Mouse (Mus musculus) Patski (cell line): ENCODE data around the gene Olfr1359. TPM values are rescaled to one million over a fixed set of nuclear protein-coding genes. Genes with fewer than 3 reads are reported as not detected.
A peak's percentile ranks its signal among the peaks of the same experiment; 100 is the strongest.
"Not testable (repeated sequence)": the region's sequence is repeated elsewhere in the genome, so short reads cannot be mapped to it uniquely, and the experiment has no call there.

Experiments
- ATAC-seq: fragments of 100-300 bp; one replicate; pipeline ENCODE4 v1.8.0; 2021
- CTCF ChIA-PET: fragments of 350-600 bp; sonication (Branson Sonifier 250); formaldehyde crosslinking; loops from one replicate; lab custom pipeline; 2022; ENCODE audit warnings: inconsistent platforms; lab: Charles Lee
- POLR2A ChIA-PET: fragments of 350-600 bp; sonication (Branson Sonifier 250); formaldehyde crosslinking; loops from one replicate; lab custom pipeline; 2022; ENCODE audit warnings: antibody characterized with exemption, inconsistent platforms; lab: Charles Lee
- DNase-seq: peaks from one replicate; pipeline ENCODE4 v3.0.0-alpha.2; 2011; ENCODE audit warnings: low read depth, low spot score
- H3K27me3 ChIP-seq: fragments of 371-371 bp; one replicate; pipeline ENCODE4 v1.5.1; 2021
- CTCF ChIP-seq: fragments of 100-300 bp; IDR thresholded peaks from one replicate; pipeline ENCODE4 v1.5.1; 2021
- in situ Hi-C: fragments of 300-500 bp; cut with MboI; formaldehyde crosslinking; loops from 3 replicates; pipeline ENCODE4 v1.11.1; 2018; ENCODE audit warnings: low pct_unique_long_range_greater_than_20kb, mixed read lengths
- polyA plus RNA-seq: library from polyadenylated mRNA; unstranded; gene quantifications from one replicate; pipeline ENCODE4 v1.2.3, GENCODE M21; 2021

Gene Olfr1359
- polyA plus RNA-seq, 1 experiment from 2014 or later = not detected

GRCm38 (mm10) chr13:21751827-21752226 lies 53.9 kb downstream of the Olfr1359 start:
- no peak for DNase-seq
- in situ Hi-C loops = no loop called here
- POLR2A ChIA-PET = interaction anchor here (0.6 to 2.2 kb wide), 2 partner anchors 28 to 291 kb away, joined by 4 to 8 read pairs; partner anchors contain the start of genes Hist1h1b and Hist1h2ag

GRCm38 (mm10) chr13:21752356-21752755 lies 54.4 kb downstream of the Olfr1359 start:
- TF ChIP-seq CTCF = no peak
- POLR2A ChIA-PET = interaction anchor here (0.6 to 2.2 kb wide), 2 partner anchors 28 to 290 kb away, joined by 4 to 8 read pairs; partner anchors contain the start of genes Hist1h1b and Hist1h2ag
- DNase-seq (no peak), ATAC-seq (no peak)
- H3K27me3 ChIP-seq = no peaks in the 10 kb centered on the region
- in situ Hi-C loops = no loop called here
- CTCF ChIA-PET = interaction anchor here (0.7 to 1.5 kb wide), 2 partner anchors 12 to 32 kb away, joined by 4 to 5 read pairs; no protein-coding TSS in a partner anchor

More at GRCm38 (mm10) chr13:21751827-21752226, 53.9 kb downstream of the Olfr1359 start:
- ATAC-seq = no peak
- CTCF ChIA-PET = interaction anchor here (0.7 to 1.5 kb wide), 2 partner anchors 11 to 32 kb away, joined by 4 to 5 read pairs; no protein-coding TSS in a partner anchor
- no peak for TF ChIP-seq CTCF
- no peaks in the 10 kb centered on the region for H3K27me3 ChIP-seq

DNA sequence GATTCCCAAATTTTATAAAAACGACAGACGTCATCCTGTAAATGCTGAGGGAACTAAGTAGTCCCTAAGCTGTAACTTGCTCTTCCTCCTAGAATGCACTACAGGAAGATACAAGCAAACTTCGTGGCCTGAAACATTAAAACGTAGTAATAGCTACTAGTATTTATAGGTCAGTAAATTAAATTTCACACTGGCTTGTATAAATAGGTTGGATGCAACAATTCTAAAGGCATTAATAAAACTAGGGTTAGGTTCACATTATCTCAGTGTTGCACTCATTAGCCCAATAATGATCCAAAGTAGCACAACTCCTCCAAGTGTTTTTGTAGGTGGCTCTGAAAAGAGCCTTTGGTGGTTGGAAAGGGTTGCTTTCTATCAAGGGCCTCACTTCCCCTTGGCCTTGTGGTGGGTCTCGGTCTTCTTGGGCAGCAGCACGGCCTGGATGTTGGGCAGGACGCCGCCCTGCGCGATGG lies 55.2 kb downstream of the Olfr1359 start:
- H3K27me3 ChIP-seq = no peaks in the 10 kb centered on the region
- TF ChIP-seq CTCF = no peak
- no peak for ATAC-seq
- POLR2A ChIA-PET = interaction anchor here (0.6 to 2.2 kb wide), 3 partner anchors 18 to 31 kb away, joined by 4 to 8 read pairs (median 4); partner anchors contain the start of gene Hist1h1b
- in situ Hi-C loops = no loop called here
- CTCF ChIA-PET = interaction anchor here (1.5 kb wide), 1 partner anchor 33 kb away, joined by 5 read pairs; no protein-coding TSS in a partner anchor
- DNase-seq = no peak

- in situ Hi-C loops, CTCF ChIA-PET, H3K27me3 ChIP-seq: not testable (repeated sequence)
- peak; percentile 97 for ATAC-seq
- TF ChIP-seq CTCF = peak; percentile 19
- DNase-seq = peak; percentile 87
- POLR2A ChIA-PET = interaction anchor here (0.6 to 2.2 kb wide), 3 partner anchors 17 to 31 kb away, joined by 4 to 8 read pairs (median 4); partner anchors contain the start of gene Hist1h1b
Observed at GRCm38 (mm10) chr13:21753524-21754285, 55.8 kb downstream of the Olfr1359 start, which contains the start of the genes Hist1h2ak and Hist1h2bn. Hist1h2ak (minus strand) TSS chr13:21753827. Hist1h2bn (plus strand) TSS chr13:21754123.

GRCm38 (mm10) chr13:21754294-21755001 lies 56.5 kb downstream of the Olfr1359 start:
- POLR2A ChIA-PET = interaction anchor here (1.2 to 2.2 kb wide), 2 partner anchors 26 to 30 kb away, joined by 4 to 8 read pairs; partner anchors contain the start of gene Hist1h1b
- CTCF ChIA-PET, in situ Hi-C loops, DNase-seq, H3K27me3 ChIP-seq: not testable (repeated sequence)
- peak; percentile 3 for ATAC-seq

DNA sequence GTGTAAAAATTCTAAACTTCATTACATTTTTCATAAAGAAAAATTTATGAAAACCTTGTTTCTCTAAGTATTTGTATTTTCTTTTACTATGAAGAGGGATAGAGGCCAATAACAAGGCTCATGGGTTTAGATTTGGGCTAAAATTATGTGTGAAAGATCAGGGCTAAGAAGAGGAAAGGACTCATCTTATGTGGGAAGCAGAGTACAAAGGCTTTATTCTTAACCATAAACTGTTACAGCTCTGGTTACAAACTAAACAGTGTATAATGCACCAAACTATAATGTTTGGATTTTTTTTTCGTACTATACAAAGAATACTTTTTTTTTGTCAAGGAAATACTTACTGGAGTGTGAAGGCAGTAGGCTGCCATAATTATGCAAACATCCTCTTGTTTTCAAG lies 57.8 kb downstream of the Olfr1359 start:
- ChIA-PET CTCF (no interaction called here), POLR2A (no interaction called here)
- TF ChIP-seq CTCF = no peak
- in situ Hi-C loops = no loop called here
- H3K27me3 ChIP-seq = no peaks in the 10 kb centered on the region
- ATAC-seq (no peak), DNase-seq (no peak)

Other genes with a start within 250 kb of the Olfr1359 start
- 25.5 TPM for gene Zscan26, start 244.4 kb upstream of the Olfr1359 start, polyA plus RNA-seq
- 0.42 TPM for gene Nkapl, start 229.6 kb upstream of the Olfr1359 start, polyA plus RNA-seq
- 2.5 TPM for gene Zkscan4, start 219.2 kb upstream of the Olfr1359 start, polyA plus RNA-seq
- gene Gm10065, start 218.7 kb upstream of the Olfr1359 start, polyA plus RNA-seq = not detected
- 34.4 TPM for gene AK157302, start 202.9 kb upstream of the Olfr1359 start, polyA plus RNA-seq
- 416 TPM for gene Gm11273, start 196.7 kb upstream of the Olfr1359 start, polyA plus RNA-seq
- gene Zkscan8, start 167.0 kb upstream of the Olfr1359 start, polyA plus RNA-seq = 12.5 TPM
- 0.01 TPM for gene Olfr1366, start 155.3 kb upstream of the Olfr1359 start, polyA plus RNA-seq
- 0.09 TPM for gene Olfr1535, start 138.2 kb upstream of the Olfr1359 start, polyA plus RNA-seq
- not detected for gene Olfr1364, start 116.4 kb upstream of the Olfr1359 start, polyA plus RNA-seq
- gene Olfr1362, start 84.1 kb upstream of the Olfr1359 start, polyA plus RNA-seq = not detected
- gene Olfr11, start 55.6 kb upstream of the Olfr1359 start, polyA plus RNA-seq = not detected
- not detected for gene Olfr1361, start 34.7 kb upstream of the Olfr1359 start, polyA plus RNA-seq
- gene Olfr1360, start 20.7 kb upstream of the Olfr1359 start, polyA plus RNA-seq = not detected
- 1.1 TPM for gene Hist1h2bl, start 18.0 kb downstream of the Olfr1359 start, polyA plus RNA-seq
- gene Hist1h2ai, start 18.3 kb downstream of the Olfr1359 start, polyA plus RNA-seq = not detected
- 4.9 TPM for gene Hist1h3h, start 19.5 kb downstream of the Olfr1359 start, polyA plus RNA-seq
- not detected for gene Hist1h2bm, start 23.9 kb downstream of the Olfr1359 start, polyA plus RNA-seq
- 1.2 TPM for gene Hist1h4j, start 37.0 kb downstream of the Olfr1359 start, polyA plus RNA-seq
- 6.5 TPM for gene Hist1h4k, start 52.4 kb downstream of the Olfr1359 start, polyA plus RNA-seq
- not detected for gene Hist1h2ak, start 55.7 kb downstream of the Olfr1359 start, polyA plus RNA-seq
- 4.9 TPM for gene Hist1h2bn, start 56.0 kb downstream of the Olfr1359 start, polyA plus RNA-seq
- gene Hist1h1b, start 82.5 kb downstream of the Olfr1359 start, polyA plus RNA-seq = 1.4 TPM
- 1.6 TPM for gene Hist1h3i, start 85.3 kb downstream of the Olfr1359 start, polyA plus RNA-seq
- 4.5 TPM for gene Hist1h2an, start 89.1 kb downstream of the Olfr1359 start, polyA plus RNA-seq
- 0.45 TPM for gene Hist1h2bp, start 89.3 kb downstream of the Olfr1359 start, polyA plus RNA-seq
- gene Hist1h2bq, start 112.1 kb downstream of the Olfr1359 start, polyA plus RNA-seq = 35.6 TPM
- gene Hist1h2ao, start 112.4 kb downstream of the Olfr1359 start, polyA plus RNA-seq = not detected
- gene Hist1h4m, start 113.6 kb downstream of the Olfr1359 start, polyA plus RNA-seq = 1.0 TPM
- gene Hist1h4n, start 134.1 kb downstream of the Olfr1359 start, polyA plus RNA-seq = not detected
- gene Hist1h2ap, start 135.4 kb downstream of the Olfr1359 start, polyA plus RNA-seq = 0.60 TPM
- 36.6 TPM for gene Hist1h2br, start 135.6 kb downstream of the Olfr1359 start, polyA plus RNA-seq
- 7.7 TPM for gene Zfp184, start 247.0 kb downstream of the Olfr1359 start, polyA plus RNA-seq